Mouse (Mus musculus) forebrain, embryonic 12.5 days (tissue): ENCODE data around the gene Car10. TPM values are rescaled to one million over a fixed set of nuclear protein-coding genes. Genes with fewer than 3 reads are reported as not detected.

Source experiments
- ATAC-seq: fragments of 200-750 bp; cut with Nextera tagmentation; 2 replicates; pipeline ENCODE4 v1.8.0; 2017; ENCODE audit warnings: moderate TSS enrichment; ENCODE audit not compliant: low FRiP score
- H3K27ac ChIP-seq: fragments of 300-500 bp; sonication (generic); 2 replicates; pipeline ENCODE4 v1.5.1; 2016; ENCODE audit warnings: mild to moderate bottlenecking
- H3K27me3 ChIP-seq: fragments of 300-500 bp; sonication (generic); 2 replicates; pipeline ENCODE4 v1.6.1; 2016; ENCODE audit warnings: mild to moderate bottlenecking
- H3K36me3 ChIP-seq: fragments of 300-500 bp; sonication (generic); replicated peaks from 2 replicates; pipeline ENCODE4 v1.6.1; 2016; ENCODE audit warnings: mild to moderate bottlenecking
- H3K4me1 ChIP-seq: fragments of 300-500 bp; sonication (generic); 2 replicates; pipeline ENCODE4 v1.6.1; 2016
- H3K4me2 ChIP-seq: fragments of 300-500 bp; sonication (generic); 2 replicates; pipeline ENCODE4 v1.6.1; 2016; ENCODE audit warnings: mild to moderate bottlenecking, moderate library complexity
- H3K4me3 ChIP-seq: fragments of 300-500 bp; sonication (generic); replicated peaks from 2 replicates; pipeline ENCODE4 v1.5.1; 2016; ENCODE audit warnings: mild to moderate bottlenecking
- H3K9ac ChIP-seq: fragments of 300-500 bp; sonication (generic); 2 replicates; pipeline ENCODE4 v1.6.1; 2016; ENCODE audit warnings: mild to moderate bottlenecking
- H3K9me3 ChIP-seq: fragments of 300-500 bp; sonication (generic); 2 replicates; pipeline ENCODE4 v1.6.1; 2016
- WGBS: fragments of 180-500 bp; shearing (Covaris S2); methylation state at CpG from one replicate; pipeline ENCODE4 v1.1.7; 2016; 5-methylcytosine and 5-hydroxymethylcytosine counted together
- polyA plus RNA-seq: library from polyadenylated mRNA; unstranded; fragments of >200 nt; fragmentation: Nextera tagmentation; extraction: Ambion mirVana; gene quantifications from 2 replicates; pipeline ENCODE4 v1.2.1, GENCODE M21; 2016

Car10 gene
- 2.1 and 2.4 TPM in 2 replicates for polyA plus RNA-seq

DNA sequence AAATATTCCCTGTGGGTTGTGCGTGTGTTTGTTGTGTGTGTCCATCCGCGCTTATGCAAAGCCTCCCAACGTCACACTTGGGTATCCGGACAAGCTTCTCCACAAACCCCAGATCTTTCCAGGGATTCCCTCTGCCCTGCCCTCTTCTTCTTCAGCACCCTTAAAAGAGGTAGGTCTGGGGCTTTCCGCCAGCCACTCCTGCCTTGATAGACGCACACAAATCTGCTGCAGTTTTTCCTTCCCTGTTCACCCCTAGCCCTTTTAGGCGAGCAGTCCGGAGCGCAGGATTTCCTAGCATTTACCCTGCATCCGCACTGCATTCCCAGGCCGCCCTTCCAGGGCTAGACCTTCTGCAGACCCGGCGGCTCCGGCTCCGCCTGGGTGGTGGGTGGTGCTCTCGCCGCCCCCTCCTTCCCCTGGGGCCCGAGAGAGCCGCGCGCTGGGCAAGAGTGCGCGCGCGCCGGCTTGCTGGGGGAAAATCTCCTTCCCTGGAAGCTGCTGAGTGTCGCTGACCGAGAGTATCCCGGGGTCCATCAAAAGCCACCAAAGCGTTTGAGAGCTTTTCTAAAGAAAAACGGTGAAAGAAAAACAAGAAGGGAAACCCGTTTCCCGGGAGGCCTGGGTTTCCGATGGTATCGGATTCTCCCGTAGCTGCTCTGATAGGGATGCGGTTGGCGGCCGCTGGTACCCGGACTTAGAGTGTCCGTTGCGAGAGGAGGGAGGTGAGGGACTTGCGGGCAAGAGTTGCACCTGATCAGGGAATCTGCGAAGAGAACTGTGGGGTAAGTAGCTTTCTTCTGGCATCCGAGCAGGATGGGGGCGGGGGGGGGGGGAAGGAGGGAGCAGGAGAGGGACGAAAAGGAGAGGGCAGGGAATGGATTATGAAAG, at the start of gene Car10:
TSS of gene Car10 (plus strand) at position 88 of the 888 bp plus-strand sequence.
- Histone ChIP-seq H3K27ac (no peak within 1 kb of the TSS), H3K9me3 (no peaks in the 10 kb centered on the region), H3K27me3 (peaks cover 69% of the 10 kb centered on the region), H3K4me2 (peak within 1 kb of the TSS; percentile 89), H3K36me3 (no peaks in the 10 kb centered on the region), H3K4me1 (peaks cover 30% of the 10 kb centered on the region), H3K4me3 (peak within 1 kb of the TSS; percentile 49), H3K9ac (peak within 1 kb of the TSS; percentile 48)
- under 1% methylated on average over 46 of the region's 48 CpGs for WGBS
- 0 out of 2 replicates have a peak, but pooled peaks have one; percentile 60 for ATAC-seq

DNA sequence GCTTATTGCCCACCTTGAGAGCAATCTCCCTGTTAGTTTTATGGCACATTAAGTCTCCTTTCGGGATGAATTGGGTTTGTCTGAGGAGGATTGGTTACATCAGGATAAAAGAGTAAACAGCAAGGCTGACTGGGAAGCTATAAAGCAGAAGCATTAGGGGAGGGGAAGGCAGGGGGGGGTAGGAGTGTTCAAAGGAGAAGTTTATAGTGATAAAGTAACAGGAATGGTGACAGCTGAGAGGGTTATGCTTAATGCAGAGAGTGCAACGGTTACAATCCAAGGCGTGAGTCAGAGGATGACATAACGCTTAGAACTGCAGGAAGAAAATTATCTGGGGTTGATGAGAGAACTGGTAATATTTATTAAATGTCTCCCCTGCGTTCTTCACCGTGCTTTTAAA, 32.8 kb upstream of the Car10 start:
- Histone ChIP-seq H3K9ac (no peak overlapping the region), H3K4me1 (no peaks in the 10 kb centered on the region; the same call in 1 of the 2 replicates), H3K27ac (no peak overlapping the region), H3K9me3 (no peaks in the 10 kb centered on the region), H3K27me3 (no peaks in the 10 kb centered on the region), H3K4me2 (no peak overlapping the region), H3K4me3 (no peak overlapping the region), H3K36me3 (no peaks in the 10 kb centered on the region)
- WGBS = 77% methylated on average over 6 of the region's 6 CpGs
- ATAC-seq = no peak

DNA sequence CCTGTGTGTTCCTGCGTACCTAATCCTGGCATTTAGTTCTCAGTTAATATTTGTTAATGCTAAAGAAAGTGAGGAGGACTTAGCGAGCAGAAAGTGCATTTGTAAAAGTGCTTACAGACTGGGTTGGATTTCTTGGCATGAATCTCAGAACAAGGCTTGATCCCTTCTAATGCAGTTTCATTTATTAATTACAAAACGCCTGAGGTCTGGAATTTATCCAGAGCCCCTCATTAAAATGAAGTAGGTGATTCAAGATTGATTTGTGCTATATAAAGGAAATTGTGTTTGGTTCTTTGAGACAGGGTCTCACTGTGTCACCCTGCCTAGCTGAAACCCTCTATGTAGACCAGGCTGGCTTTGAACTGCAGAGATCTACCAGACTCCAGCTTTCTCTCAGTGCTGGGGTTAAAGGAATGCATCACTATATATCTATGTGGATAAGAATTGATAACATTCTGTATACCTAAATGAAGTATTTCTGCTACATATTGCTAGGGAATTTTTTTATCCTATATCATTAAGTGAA, 32.1 kb upstream of the Car10 start:
- H3K27me3 ChIP-seq = no peaks in the 10 kb centered on the region
- H3K27ac ChIP-seq = no peak overlapping the region
- no peak overlapping the region for H3K9ac ChIP-seq
- 63% methylated on average over 3 of the region's 3 CpGs for WGBS
- no peaks in the 10 kb centered on the region for H3K36me3 ChIP-seq
- no peak overlapping the region for H3K4me3 ChIP-seq
- H3K4me2 ChIP-seq = no peak overlapping the region
- H3K4me1 ChIP-seq = no peaks in the 10 kb centered on the region; the same call in 1 of the 2 replicates
- no peak for ATAC-seq
- H3K9me3 ChIP-seq = no peaks in the 10 kb centered on the region

DNA sequence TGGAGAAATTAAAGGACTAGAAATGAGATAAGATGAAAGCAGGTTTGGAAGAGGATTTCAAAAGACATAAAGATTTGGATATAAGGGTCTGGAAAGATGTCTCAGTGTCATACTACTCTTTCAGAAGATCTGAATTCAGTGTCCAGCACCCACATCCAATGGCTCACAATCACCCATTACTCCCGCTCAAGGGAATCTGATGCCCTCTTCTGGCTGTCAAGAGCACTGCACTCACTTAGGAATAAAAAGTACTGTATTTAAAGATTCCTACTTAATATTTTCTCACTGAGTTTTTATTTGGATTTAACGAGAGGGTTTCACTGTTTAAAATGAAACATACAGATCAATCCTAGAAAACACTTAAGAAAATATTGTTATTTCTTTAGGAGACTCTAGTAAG, 2.2 kb upstream of the Car10 start:
- H3K27me3 ChIP-seq = peaks cover 45% of the 10 kb centered on the region
- WGBS = 19% methylated on average over 2 of the region's 2 CpGs
- no peak for ATAC-seq
- H3K9ac ChIP-seq = no peak overlapping the region
- H3K4me2 ChIP-seq = no peak overlapping the region
- no peaks in the 10 kb centered on the region for H3K9me3 ChIP-seq
- H3K4me3 ChIP-seq = no peak overlapping the region
- H3K4me1 ChIP-seq = peaks cover 30% of the 10 kb centered on the region
- no peak overlapping the region for H3K27ac ChIP-seq
- H3K36me3 ChIP-seq = no peaks in the 10 kb centered on the region

DNA sequence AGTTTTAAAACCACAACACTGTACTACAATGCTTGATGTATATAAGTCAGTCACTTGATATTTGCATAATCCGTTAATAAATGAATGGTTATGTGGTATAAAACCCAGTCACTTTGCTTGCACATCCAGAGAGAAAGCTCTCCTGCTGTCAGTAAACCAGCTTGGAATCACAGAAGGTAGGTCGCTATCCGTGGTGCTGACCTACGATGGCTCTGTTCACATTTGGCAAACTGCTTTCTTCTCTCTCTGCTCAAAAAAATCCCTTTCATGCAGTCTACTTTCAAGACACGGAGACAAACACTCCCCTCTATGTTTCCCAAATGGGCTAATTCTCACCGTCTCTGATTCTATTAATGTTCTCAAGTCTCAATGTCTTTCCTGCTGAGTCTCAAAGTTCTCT, 827 bp upstream of the Car10 start:
- Histone ChIP-seq H3K9ac (no peak overlapping the region), H3K4me3 (peak overlapping the region; percentile 49), H3K27me3 (peaks cover 59% of the 10 kb centered on the region), H3K4me1 (peaks cover 30% of the 10 kb centered on the region), H3K9me3 (no peaks in the 10 kb centered on the region), H3K4me2 (peak overlapping the region; percentile 89), H3K36me3 (no peaks in the 10 kb centered on the region), H3K27ac (no peak overlapping the region)
- 0% methylated on average over 6 of the region's 6 CpGs for WGBS
- no peak for ATAC-seq

DNA sequence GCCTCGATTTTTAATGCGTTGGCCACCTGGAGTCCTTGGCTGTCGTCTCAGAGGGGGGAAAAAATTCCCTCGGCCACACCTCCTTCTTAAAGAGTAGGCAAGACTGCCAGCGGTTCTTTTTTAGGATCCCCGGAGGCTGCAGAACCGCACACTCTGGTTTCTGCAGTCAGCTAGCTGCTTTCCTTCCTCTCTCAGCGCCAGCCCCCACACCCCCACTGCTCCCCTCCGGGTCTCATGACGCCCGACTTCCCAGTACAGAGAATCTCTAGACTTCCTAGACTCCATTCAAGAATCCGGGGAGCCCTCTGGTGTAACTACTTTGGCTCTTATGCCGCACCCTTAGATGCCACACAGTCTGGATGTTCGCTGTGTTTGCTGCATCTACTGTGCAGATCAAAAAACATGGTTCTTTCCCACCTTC, 387 bp upstream of the Car10 start:
- H3K27ac ChIP-seq = no peak overlapping the region
- peak overlapping the region; percentile 49 for H3K4me3 ChIP-seq
- H3K4me1 ChIP-seq = peaks cover 30% of the 10 kb centered on the region
- H3K4me2 ChIP-seq = peak overlapping the region; percentile 89
- H3K9me3 ChIP-seq = no peaks in the 10 kb centered on the region
- H3K9ac ChIP-seq = peak overlapping the region; percentile 36; the same call in 1 of the 2 replicates
- no peaks in the 10 kb centered on the region for H3K36me3 ChIP-seq
- WGBS = 2% methylated on average over 14 of the region's 14 CpGs
- no peak for ATAC-seq
- H3K27me3 ChIP-seq = peaks cover 63% of the 10 kb centered on the region

DNA sequence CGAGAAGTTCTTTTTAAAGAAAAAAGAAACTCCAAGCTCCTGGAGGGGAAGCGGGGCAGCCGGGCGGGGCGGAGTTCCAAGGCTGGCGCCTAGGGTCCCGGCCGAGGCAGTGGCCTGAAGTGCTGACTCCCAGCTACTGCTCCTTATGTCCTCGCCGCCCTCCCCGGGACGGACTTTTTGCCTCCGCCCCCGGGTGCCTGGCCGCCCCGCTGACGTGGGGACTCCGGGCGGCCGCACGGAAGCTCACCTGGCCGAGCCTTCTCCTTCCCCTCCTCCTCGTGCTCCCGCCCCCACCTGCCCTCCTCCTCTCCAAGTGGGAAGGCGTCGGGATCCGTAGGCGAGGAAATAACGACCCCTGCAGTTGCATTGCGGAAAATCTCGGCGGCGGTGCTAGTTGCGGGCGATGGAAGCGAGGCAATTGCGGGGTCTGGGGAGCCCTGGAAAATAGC, 1.1 kb downstream of the Car10 start:
- H3K27ac ChIP-seq = no peak overlapping the region

DNA sequence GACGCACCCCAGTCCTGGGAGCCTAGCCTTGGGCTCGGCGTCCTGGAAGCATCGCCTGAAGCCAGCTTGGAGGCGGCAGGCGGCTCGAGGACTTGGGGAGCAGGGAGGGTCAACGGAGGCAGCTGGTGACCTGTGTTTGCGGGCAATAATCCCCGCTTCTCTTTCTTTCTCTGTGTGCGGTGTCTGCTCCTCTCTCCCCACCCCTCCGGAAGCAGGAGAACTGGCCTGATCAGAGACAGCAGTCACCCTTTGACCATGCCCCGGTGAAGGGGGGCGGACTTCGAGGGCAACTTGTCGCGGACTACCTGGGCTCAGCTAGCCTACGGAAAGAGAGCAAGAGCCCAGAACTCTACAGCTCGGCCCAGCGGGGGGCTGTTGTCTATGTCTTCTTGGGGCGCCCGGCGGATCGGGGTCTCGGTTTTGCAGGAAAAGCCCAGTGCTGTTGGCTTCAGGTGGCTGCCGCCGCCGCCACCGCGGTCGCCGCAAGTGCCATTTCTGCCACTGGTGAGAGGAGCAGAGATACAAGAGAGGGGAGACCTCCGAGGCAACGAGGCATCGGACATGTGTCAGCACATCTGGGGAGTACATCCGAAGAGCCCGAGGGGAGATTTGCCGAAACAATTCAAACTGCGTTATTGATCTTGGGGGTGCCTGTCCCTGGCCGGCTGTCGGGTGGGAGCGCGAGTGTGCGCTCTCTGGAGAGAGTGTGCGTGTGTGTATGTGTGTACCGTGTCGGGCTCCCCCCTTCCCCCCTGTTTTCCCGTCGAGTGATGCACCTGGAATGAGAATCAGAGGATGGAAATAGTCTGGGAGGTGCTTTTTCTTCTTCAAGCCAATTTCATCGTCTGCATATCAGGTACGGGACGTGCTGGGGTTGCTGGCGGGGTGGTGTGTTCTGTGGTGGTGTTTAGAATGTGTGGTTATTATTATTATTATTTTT, 1.9 kb downstream of the Car10 start:
- WGBS = 1% methylated on average over 53 of the region's 53 CpGs
- H3K36me3 ChIP-seq = no peaks in the 10 kb centered on the region

More for the DNA sequence above, 1.1 kb downstream of the Car10 start:
- peaks cover 70% of the 10 kb centered on the region for H3K27me3 ChIP-seq
- ATAC-seq = peak; percentile 55; the same call in 1 of the 2 replicates
- H3K9me3 ChIP-seq = no peaks in the 10 kb centered on the region
- peaks cover 30% of the 10 kb centered on the region for H3K4me1 ChIP-seq
- H3K36me3 ChIP-seq = no peaks in the 10 kb centered on the region
- WGBS = 0% methylated on average over 37 of the region's 37 CpGs
- H3K9ac ChIP-seq = peak overlapping the region; percentile 48
- peak overlapping the region; percentile 49 for H3K4me3 ChIP-seq
- peak overlapping the region; percentile 89 for H3K4me2 ChIP-seq

DNA sequence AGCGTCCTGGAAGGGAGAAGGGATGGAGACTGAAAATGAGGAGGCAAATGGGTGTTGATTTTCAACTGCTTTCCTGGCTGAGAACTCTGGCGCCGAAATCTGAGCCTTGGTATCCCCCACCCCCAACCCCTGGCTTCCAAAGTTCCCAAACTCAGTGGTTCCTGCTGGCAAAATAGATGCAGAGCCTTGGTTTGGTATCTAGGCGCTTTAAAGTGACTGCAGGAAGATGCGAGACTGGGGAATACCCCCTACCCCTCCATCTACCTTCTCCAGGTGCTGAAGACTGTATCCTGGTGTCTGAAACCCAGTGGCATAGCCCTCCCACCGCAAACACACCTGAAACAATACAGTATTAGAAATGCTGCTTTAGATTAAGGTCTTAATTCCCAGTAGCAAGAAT, 2.8 kb downstream of the Car10 start:
- peaks cover 30% of the 10 kb centered on the region for H3K4me1 ChIP-seq
- H3K27ac ChIP-seq = no peak overlapping the region
- no peaks in the 10 kb centered on the region for H3K9me3 ChIP-seq
- H3K4me2 ChIP-seq = no peak overlapping the region
- no peak overlapping the region for H3K4me3 ChIP-seq
- 7% methylated on average over 6 of the region's 6 CpGs for WGBS
- H3K36me3 ChIP-seq = no peaks in the 10 kb centered on the region
- no peak for ATAC-seq
- H3K27me3 ChIP-seq = peaks cover 70% of the 10 kb centered on the region
- no peak overlapping the region for H3K9ac ChIP-seq

More for the DNA sequence above, 1.9 kb downstream of the Car10 start:
- H3K9ac ChIP-seq = peak overlapping the region; percentile 48
- peaks cover 70% of the 10 kb centered on the region for H3K27me3 ChIP-seq
- peaks cover 30% of the 10 kb centered on the region for H3K4me1 ChIP-seq
- H3K4me3 ChIP-seq = peak overlapping the region; percentile 49
- 0 out of 2 replicates have a peak, but pooled peaks have one; percentile 21 for ATAC-seq
- peak overlapping the region; percentile 89 for H3K4me2 ChIP-seq
- H3K27ac ChIP-seq = no peak overlapping the region
- H3K9me3 ChIP-seq = no peaks in the 10 kb centered on the region

DNA sequence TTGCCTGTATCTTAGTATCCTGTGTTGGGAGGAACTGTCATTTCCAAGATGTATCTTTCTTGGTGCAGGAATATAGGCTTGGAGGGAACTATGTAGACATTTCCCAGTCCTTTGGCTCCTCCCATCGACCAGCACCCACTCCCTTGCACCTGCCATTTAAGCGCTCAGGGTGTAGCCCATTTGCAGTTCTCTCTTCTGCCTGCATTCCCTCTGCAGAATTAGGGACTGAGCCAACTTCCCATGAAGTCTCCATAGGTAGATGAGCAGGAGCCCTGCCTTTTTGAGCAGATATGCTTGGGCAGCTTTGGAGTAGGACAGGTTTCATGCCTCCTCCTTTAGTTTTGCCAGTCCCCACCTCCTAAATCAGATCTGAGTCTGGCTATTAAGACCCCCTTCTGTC, 3.3 kb downstream of the Car10 start:
- no peak overlapping the region for H3K27ac ChIP-seq
- no peak overlapping the region for H3K9ac ChIP-seq
- H3K9me3 ChIP-seq = no peaks in the 10 kb centered on the region
- H3K36me3 ChIP-seq = no peaks in the 10 kb centered on the region
- H3K27me3 ChIP-seq = peaks cover 69% of the 10 kb centered on the region
- ATAC-seq = no peak
- no peak overlapping the region for H3K4me2 ChIP-seq
- WGBS = 10% methylated on average over 2 of the region's 2 CpGs
- H3K4me3 ChIP-seq = no peak overlapping the region
- H3K4me1 ChIP-seq = peaks cover 30% of the 10 kb centered on the region

DNA sequence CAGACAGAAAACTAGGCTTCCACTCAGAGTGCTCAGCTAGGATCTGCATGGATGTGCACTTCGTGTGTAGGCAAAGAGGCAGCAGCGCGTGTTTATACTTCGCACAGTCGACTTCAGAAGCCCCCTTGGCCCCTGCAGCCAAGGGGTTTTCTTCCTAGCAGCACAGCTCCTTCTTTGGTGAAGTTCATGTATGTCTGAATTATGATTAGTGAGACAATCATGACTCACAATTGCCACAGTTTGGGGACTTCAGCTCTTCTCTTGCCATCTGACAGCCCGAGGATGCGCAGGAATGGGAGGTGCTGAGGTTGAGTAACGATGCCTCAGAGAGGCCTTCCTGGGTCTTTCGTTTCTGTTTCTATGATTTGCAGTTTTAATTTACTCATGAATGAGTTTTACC, 4.5 kb downstream of the Car10 start:
- H3K9me3 ChIP-seq = no peaks in the 10 kb centered on the region
- 90% methylated on average over 9 of the region's 9 CpGs for WGBS
- H3K4me3 ChIP-seq = no peak overlapping the region
- peaks cover 58% of the 10 kb centered on the region for H3K27me3 ChIP-seq
- no peak for ATAC-seq
- H3K27ac ChIP-seq = no peak overlapping the region
- no peaks in the 10 kb centered on the region for H3K36me3 ChIP-seq
- no peak overlapping the region for H3K9ac ChIP-seq
- H3K4me2 ChIP-seq = no peak overlapping the region
- peaks cover 26% of the 10 kb centered on the region for H3K4me1 ChIP-seq
